Mouse (Mus musculus) cerebellum, adult 2 months (tissue): ENCODE measurements around the gene Gm20517.

Experiments
- CTCF ChIP-seq: fragments of 200-500 bp; IDR thresholded peaks from 2 replicates; pipeline ENCODE4 v1.5.1; 2011; ENCODE audit warnings: low read depth, mild to moderate bottlenecking, control low read depth, low read length, moderate library complexity, borderline replicate concordance; ENCODE audit not compliant: insufficient read depth
- POLR2A ChIP-seq: fragments of 200-500 bp; IDR thresholded peaks from 2 replicates; pipeline ENCODE4 v1.6.1; 2011; ENCODE audit warnings: low read length, control low read depth, borderline replicate concordance; ENCODE audit not compliant: insufficient read depth

GRCm38 (mm10) chr17:47627791-47628190 is 16.4 kb downstream of the Gm20517 start:
- TF ChIP-seq POLR2A (no peak), CTCF (no peak)
